Mouse (Mus musculus) midbrain, postnatal 0 days (tissue): Measurements from ENCODE around the gene Dnajc8. TPM values are rescaled to one million over a fixed set of nuclear protein-coding genes. Genes with fewer than 3 reads are reported as not detected.

Experiments used
- ATAC-seq: fragments of 200-750 bp; cut with Nextera tagmentation; 2 replicates; pipeline ENCODE4 v1.8.0; 2017; ENCODE audit warnings: moderate number of reproducible peaks, mild to moderate bottlenecking, moderate TSS enrichment, moderate library complexity; ENCODE audit not compliant: low FRiP score
- DNase-seq: peaks from one replicate; pipeline ENCODE4 v3.0.0-alpha.2; 2015; ENCODE audit warnings: low spot score
- H3K27ac ChIP-seq: fragments of 300-500 bp; sonication (generic); 2 replicates; pipeline ENCODE4 v1.5.1; 2014; ENCODE audit warnings: low read depth, mild to moderate bottlenecking, low read length, mixed read lengths
- H3K27me3 ChIP-seq: fragments of 300-500 bp; sonication (generic); 2 replicates; pipeline ENCODE4 v1.6.1; 2014; ENCODE audit warnings: low read length, control low read depth, mixed read lengths; ENCODE audit not compliant: insufficient read depth
- H3K36me3 ChIP-seq: fragments of 300-500 bp; sonication (generic); 2 replicates; pipeline ENCODE4 v1.6.1; 2014; ENCODE audit warnings: low read length, control low read depth, mixed read lengths; ENCODE audit not compliant: insufficient read depth
- H3K4me1 ChIP-seq: fragments of 300-500 bp; sonication (generic); 2 replicates; pipeline ENCODE4 v1.6.1; 2014; ENCODE audit warnings: mild to moderate bottlenecking, control low read depth, antibody characterized with exemption, low read length, mixed read lengths; ENCODE audit not compliant: insufficient read depth
- H3K4me2 ChIP-seq: fragments of 300-500 bp; sonication (generic); 2 replicates; pipeline ENCODE4 v1.6.1; 2014; ENCODE audit warnings: low read depth, mild to moderate bottlenecking, low read length, mixed read lengths; ENCODE audit not compliant: poor library complexity, severe bottlenecking
- H3K4me3 ChIP-seq: fragments of 300-500 bp; sonication (generic); 2 replicates; pipeline ENCODE4 v1.5.1; 2014; ENCODE audit warnings: low read depth, mild to moderate bottlenecking, low read length, moderate library complexity
- H3K9ac ChIP-seq: fragments of 300-500 bp; sonication (generic); replicated peaks from 2 replicates; pipeline ENCODE4 v1.6.1; 2014; ENCODE audit warnings: mild to moderate bottlenecking, low read length, moderate library complexity, mixed read lengths; ENCODE audit not compliant: poor library complexity, severe bottlenecking
- H3K9me3 ChIP-seq: fragments of 300-500 bp; sonication (generic); 2 replicates; pipeline ENCODE4 v1.6.1; 2016; ENCODE audit warnings: low read length, control low read depth
- CTCF ChIP-seq: IDR thresholded peaks from 2 replicates; pipeline ENCODE4 v1.5.1; 2016; ENCODE audit warnings: antibody characterized with exemption, mild to moderate bottlenecking
- WGBS: fragments of 180-500 bp; shearing (Covaris S2); extraction: QIAGEN DNeasy Blood & Tissue Kit; methylation state at CpG from one replicate; pipeline ENCODE4 v1.1.7; 2014; 5-methylcytosine and 5-hydroxymethylcytosine counted together
- polyA plus RNA-seq: library from polyadenylated mRNA; unstranded; fragments of >200 nt; fragmentation: Nextera tagmentation; extraction: Ambion mirVana; gene quantifications from 2 replicates; pipeline ENCODE4 v1.2.1, GENCODE M21; 2015
- total RNA-seq: library from RNA; depleted of rRNA; stranded (reverse); fragments of >200 nt; gene quantifications from 2 replicates; pipeline ENCODE4 v1.2.3, GENCODE M21; 2014; rRNA removed

Gene Dnajc8
- 89.1 and 101 TPM in 2 replicates for total RNA-seq
- polyA plus RNA-seq = 168 and 169 TPM in 2 replicates

DNA sequence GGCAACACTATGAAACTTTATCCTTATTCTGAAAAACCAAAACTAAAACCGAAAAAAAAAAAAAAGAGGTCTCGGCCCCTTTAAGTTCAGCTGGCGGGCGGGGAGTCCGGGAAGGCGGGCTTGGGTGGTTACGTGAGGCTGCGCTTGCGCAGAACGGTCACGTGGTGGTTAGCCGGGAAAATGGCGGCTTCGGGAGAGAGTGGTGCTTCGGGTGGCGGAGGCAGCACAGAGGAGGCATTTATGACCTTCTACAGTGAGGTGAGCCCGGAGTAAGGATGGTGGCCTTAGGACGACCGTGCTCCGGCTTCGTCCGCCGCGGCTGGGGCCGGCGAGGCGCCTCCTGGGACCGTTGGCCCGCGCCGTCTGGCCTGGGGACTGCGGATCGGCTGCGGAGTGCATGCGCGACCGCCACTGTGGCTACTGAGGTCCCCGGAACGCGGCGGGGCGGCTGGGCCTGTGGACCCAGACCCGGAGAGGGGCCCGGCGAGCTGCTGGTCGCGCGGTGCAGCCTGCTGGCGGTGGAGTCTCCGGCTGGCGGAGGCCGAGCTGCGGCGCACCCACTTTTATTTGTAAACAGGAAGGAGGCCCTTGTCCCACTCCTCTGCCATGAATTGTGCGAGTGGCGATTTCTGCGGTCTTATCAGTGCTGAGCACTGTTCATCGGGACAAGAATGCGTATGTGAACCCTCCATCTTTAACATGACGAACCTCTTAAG, at the start of gene Dnajc8:
Gene Dnajc8 (plus strand): TSS at position 145 of the 716 bp plus-strand sequence.
- H3K36me3 ChIP-seq = no peaks in the 10 kb centered on the region
- DNase-seq (peak; percentile 95), ATAC-seq (peak; percentile 82)
- peaks cover 9% of the 10 kb centered on the region; the same call in 1 of the 2 replicates for H3K4me1 ChIP-seq
- no peaks in the 10 kb centered on the region for H3K27me3 ChIP-seq
- peak within 1 kb of the TSS; percentile 93 for H3K9ac ChIP-seq
- peak within 1 kb of the TSS; percentile 100 for H3K4me3 ChIP-seq
- peak within 1 kb of the TSS; percentile 77 for H3K4me2 ChIP-seq
- peak within 1 kb of the TSS; percentile 88 for H3K27ac ChIP-seq
- no peaks in the 10 kb centered on the region for H3K9me3 ChIP-seq
- under 1% methylated on average over 59 of the region's 60 CpGs for WGBS
- TF ChIP-seq CTCF = no peak

DNA sequence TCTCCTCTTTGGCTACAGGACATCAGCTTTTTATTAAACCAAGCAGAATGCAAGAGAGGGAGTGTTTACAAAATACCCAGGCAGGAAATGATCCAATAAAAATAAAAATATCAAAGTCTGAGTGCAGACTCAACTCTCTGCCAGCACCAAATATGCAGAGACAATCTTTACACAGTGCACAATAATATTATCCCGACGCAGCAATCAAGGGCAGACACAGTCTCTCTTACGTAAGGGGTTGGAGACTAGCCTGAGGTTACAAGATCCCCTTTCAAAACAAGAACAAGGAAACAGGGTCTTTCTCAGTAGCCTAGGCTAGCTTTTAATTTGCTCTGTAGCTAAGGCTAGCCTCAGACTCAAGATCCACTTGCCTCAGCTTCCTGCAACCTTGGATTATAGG, 46.8 kb upstream of the Dnajc8 start:
- Histone ChIP-seq H3K4me3 (no peak overlapping the region), H3K27me3 (no peaks in the 10 kb centered on the region), H3K36me3 (0 out of 2 replicates have a peak, but pooled peaks cover 2% of the 10 kb centered on the region), H3K4me2 (no peak overlapping the region), H3K9me3 (no peaks in the 10 kb centered on the region), H3K27ac (no peak overlapping the region), H3K9ac (no peak overlapping the region), H3K4me1 (no peaks in the 10 kb centered on the region)
- DNase-seq (no peak), ATAC-seq (no peak)
- 80% methylated on average over 3 of the region's 3 CpGs for WGBS
- no peak for TF ChIP-seq CTCF

DNA sequence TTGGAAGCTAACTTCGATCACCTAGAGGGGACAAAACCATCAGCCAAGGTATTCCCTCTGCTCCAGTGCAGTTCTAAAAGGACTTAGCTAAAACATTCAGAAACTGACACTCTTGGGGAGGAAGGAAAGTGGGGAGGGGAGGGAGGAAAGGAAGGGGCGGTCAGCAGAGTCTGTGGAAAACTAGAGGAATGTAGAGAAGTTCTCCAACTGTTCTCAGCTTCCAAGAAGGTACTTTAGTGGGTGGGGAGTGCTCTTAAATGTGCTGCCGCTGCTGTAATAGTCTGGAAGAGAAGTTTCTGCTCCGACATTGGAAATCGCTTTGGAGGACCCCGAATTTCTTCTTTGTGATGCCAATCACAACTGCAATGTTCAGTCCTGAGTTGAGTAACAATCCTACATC, 46.4 kb upstream of the Dnajc8 start:
- ATAC-seq (no peak), DNase-seq (no peak)
- Histone ChIP-seq H3K9ac (no peak overlapping the region), H3K4me2 (no peak overlapping the region), H3K4me3 (no peak overlapping the region), H3K27me3 (no peaks in the 10 kb centered on the region), H3K4me1 (no peaks in the 10 kb centered on the region), H3K27ac (no peak overlapping the region), H3K9me3 (no peaks in the 10 kb centered on the region), H3K36me3 (0 out of 2 replicates have a peak, but pooled peaks cover 3% of the 10 kb centered on the region)
- TF ChIP-seq CTCF = no peak
- 80% methylated on average over 6 of the region's 6 CpGs for WGBS

DNA sequence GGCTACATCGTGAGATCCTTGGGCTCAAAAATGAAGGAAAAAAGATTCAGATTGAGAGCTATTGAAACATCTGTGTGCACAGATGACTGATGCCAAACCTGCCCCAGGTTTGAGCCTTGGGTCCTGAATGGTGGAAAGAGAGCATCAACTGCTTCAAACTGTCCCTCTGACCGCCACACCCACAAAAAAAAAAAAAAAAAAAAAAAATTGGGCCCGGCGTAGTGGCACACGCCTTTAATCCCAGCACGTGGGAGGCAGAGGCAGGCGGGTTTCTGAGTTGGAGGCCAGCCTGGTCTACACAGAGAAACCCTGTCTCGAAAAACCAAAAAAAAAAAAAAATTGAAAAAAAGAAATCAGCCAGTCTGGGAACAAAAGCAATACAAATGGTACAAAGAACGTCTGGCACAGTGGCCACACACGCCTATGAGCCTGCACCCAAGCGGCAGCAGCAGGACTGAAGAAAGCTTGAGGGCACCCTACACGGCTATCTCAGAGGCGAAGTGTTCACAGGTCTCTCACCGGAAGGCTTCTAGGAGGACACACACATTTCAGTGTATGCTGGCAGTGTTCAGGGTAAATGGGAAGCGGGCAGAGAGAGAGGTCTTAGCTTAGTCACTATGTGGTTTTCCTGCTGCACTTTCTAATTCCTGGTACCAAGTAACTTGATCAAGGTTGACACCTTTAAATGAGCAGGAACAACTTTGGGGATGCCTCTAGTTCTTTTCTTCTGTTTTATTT, 44.9 kb upstream of the Dnajc8 start:
- H3K27ac ChIP-seq = no peak overlapping the region
- DNase-seq (no peak), ATAC-seq (no peak)
- H3K4me3 ChIP-seq = no peak overlapping the region
- peaks cover 11% of the 10 kb centered on the region for H3K36me3 ChIP-seq
- no peak overlapping the region for H3K4me2 ChIP-seq
- no peak for TF ChIP-seq CTCF
- no peaks in the 10 kb centered on the region for H3K9me3 ChIP-seq
- no peaks in the 10 kb centered on the region for H3K4me1 ChIP-seq
- no peaks in the 10 kb centered on the region for H3K27me3 ChIP-seq
- no peak overlapping the region for H3K9ac ChIP-seq
- WGBS = 94% methylated on average over 15 of the region's 15 CpGs

DNA sequence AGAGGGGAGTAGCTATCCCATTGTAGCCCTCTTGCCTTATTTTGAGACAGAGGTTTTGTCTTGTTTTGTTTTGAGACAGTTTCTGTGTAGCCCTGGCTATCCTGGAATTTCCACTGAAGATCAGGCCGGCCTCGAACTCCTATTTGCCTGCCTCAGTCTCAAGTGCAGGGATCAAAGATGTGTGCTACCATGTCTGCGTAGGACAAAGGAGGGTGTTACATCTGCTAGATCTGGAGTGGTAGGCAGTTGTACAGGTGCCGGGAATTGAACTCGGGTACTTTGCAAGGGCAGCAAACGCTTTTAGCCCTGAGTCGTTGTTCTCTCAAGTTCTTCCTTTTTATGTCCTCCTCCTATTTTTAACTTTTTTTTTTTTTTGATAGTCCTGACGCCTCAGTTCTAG, 44.3 kb upstream of the Dnajc8 start:
- no peak for ATAC-seq
- H3K27ac ChIP-seq = no peak overlapping the region
- no peak overlapping the region for H3K4me2 ChIP-seq
- no peak for TF ChIP-seq CTCF
- H3K27me3 ChIP-seq = no peaks in the 10 kb centered on the region
- H3K9ac ChIP-seq = no peak overlapping the region
- WGBS = 93% methylated on average over 8 of the region's 8 CpGs
- H3K36me3 ChIP-seq = peaks cover 16% of the 10 kb centered on the region
- H3K4me1 ChIP-seq = no peaks in the 10 kb centered on the region
- H3K9me3 ChIP-seq = no peaks in the 10 kb centered on the region
- H3K4me3 ChIP-seq = no peak overlapping the region
- DNase-seq = no peak

DNA sequence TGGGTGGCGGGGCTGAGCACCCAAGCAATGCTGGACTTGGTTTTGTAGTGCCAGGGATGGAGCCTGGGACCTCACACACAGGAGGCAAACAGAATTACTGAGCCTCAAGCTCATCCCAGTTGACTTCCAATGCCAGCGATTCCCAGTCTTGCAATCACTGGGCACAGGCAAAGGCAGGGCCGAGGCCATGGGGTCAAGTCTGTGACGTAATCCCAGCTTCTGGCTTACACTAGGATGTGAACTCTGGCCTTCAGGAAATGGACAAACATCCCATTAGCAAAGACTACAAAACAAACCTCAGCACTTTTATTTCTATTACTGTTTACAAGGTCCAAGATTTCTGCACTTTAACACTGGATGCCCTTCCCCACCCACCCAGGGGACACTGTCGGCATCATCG, 43.6 kb upstream of the Dnajc8 start:
- Histone ChIP-seq H3K4me3 (no peak overlapping the region), H3K9ac (no peak overlapping the region), H3K36me3 (peaks cover 16% of the 10 kb centered on the region), H3K4me1 (no peaks in the 10 kb centered on the region), H3K9me3 (no peaks in the 10 kb centered on the region), H3K27ac (no peak overlapping the region), H3K27me3 (no peaks in the 10 kb centered on the region), H3K4me2 (no peak overlapping the region)
- no peak for DNase-seq
- ATAC-seq = no peak
- WGBS = 80% methylated on average over 6 of the region's 6 CpGs
- no peak for TF ChIP-seq CTCF
